ENCODE assay signal across 9 mouse cellular contexts in the genomic region with DNA sequence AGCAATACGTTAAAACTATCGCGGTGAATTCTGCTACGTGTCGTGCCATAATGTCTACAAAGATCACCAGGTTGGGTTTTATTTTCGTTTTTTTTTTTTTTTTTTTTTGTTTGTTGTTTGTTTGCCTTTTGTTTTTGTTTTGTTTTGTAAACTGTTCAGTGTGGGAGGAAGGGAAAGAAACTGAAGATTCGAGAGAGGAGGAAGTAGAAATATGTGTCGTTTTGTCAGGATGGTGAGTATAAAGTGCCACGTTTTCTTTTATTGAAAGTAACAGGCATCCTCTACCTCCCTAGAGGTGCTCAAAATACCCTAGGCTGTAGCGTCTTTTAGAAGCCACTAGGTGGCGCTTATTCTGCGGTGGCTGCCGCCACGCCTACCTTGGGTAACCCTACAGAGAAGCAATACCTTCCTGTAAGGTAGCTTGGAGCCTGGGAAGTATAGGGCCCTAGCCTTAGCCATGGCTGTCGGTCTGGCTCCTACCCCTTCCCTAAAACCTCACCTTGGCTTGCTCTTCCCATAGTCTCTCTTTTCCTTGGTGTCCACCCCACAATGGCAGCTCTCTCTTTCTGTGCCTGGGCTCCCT.
DNase-seq lines count a peak whose midpoint lies in the region; ATAC-seq and TF ChIP-seq lines count a peak whose summit lies in the region.
"Had no signal": no experiment of that assay in that cellular context is flagged by ENCODE, and none has a peak within 500 bp of the region (broad histone marks: within the 10 kb centered on the region; RNA-seq: fewer than 3 reads in every experiment).

No protein-coding gene starts in this region.

- no peak overlapping the region for H3K4me3 ChIP-seq in lung, adult 2 months (replicated peaks; ENCODE audit: extremely low read depth, low read depth, low read length)
- H3K4me3 ChIP-seq: neural tube, embryonic 12.5 days had no signal

- DNase-seq in adrenal gland, adult 2 months = peak; percentile 7
- no peak for DNase-seq in adrenal gland, adult 18-20 months (ENCODE audit: low spot score in 2 of 2)
- DNase-seq in lung, adult 2 months = no peak
- no peak for DNase-seq in lung, postnatal 10 days
- peak; percentile 22 for DNase-seq in brain, adult 2 months (ENCODE audit: low read depth, low spot score)
- no peak for DNase-seq in gastrocnemius, postnatal 25 days
- DNase-seq in cerebellum, adult 8-10 months = no peak

- TF ChIP-seq CTCF in lung, adult 2 months (IDR thresholded peaks at IDR 0.05; ENCODE audit: insufficient read depth, low read length) = peak; percentile 53

- 34% methylated on average over 15 of the region's 15 CpGs for WGBS in lung, adult 2 months

- H3K4me1 ChIP-seq in lung, adult 2 months (ENCODE audit: control insufficient read depth, insufficient read depth, low read length) = no peaks in the 10 kb centered on the region

- no peak for TF ChIP-seq POLR2A in lung, adult 2 months (IDR thresholded peaks at IDR 0.05; ENCODE audit: borderline replicate concordance, extremely low read depth, low read depth, low read length)

- ATAC-seq in megakaryocyte, adult 5-6 weeks (ENCODE audit: poor library complexity, severe bottlenecking) = peak; percentile 72

Comparison
In these comparisons a context has a peak if more than half of its experiments do, and no peak if none do; other contexts are left out.
1. DNase-seq: peak in adrenal gland, adult 2 months (single experiment) and brain, adult 2 months (single experiment); none in adrenal gland, adult 18-20 months (0 of 2), lung, adult 2 months (single experiment), lung, postnatal 10 days (single experiment), gastrocnemius, postnatal 25 days (single experiment) and cerebellum, adult 8-10 months (single experiment).